Mouse (Mus musculus) MEL (cell line): Measurements from ENCODE around the gene Thbs3.

ENCODE experiments used
- CHD2 ChIP-seq: IDR thresholded peaks from 2 replicates; pipeline ENCODE4 v1.6.1; 2011; ENCODE audit warnings: low read length, improper control_type of control experiment
- CTCF ChIP-seq, 3 experiments: IDR thresholded peaks in 2 of 3; conservative IDR thresholded peaks in 1 of 3; 2 replicates each; pipeline ENCODE4 v1.5.1; 2011 to 2012; ENCODE audit warnings: low read length in 3 of 3, low read depth in 2 of 3, mild to moderate bottlenecking in 2 of 3, improper control_type of control experiment in 1 of 3, inconsistent platforms in 1 of 3, mixed read lengths in 1 of 3, moderate library complexity in 1 of 3; ENCODE audit not compliant: control insufficient read depth in 1 of 3, insufficient read depth in 1 of 3, poor library complexity in 1 of 3, severe bottlenecking in 1 of 3
- HCFC1 ChIP-seq: IDR thresholded peaks from 2 replicates; pipeline ENCODE4 v1.6.1; 2012; ENCODE audit warnings: low read depth, mild to moderate bottlenecking, inconsistent platforms, low read length, improper control_type of control experiment, moderate library complexity
- MAX ChIP-seq: IDR thresholded peaks from 2 replicates; pipeline ENCODE4 v1.6.1; 2011; ENCODE audit warnings: low read length, improper control_type of control experiment
- MAZ ChIP-seq: IDR thresholded peaks from 2 replicates; pipeline ENCODE4 v1.6.1; 2012; ENCODE audit warnings: low read depth, mild to moderate bottlenecking, inconsistent platforms, low read length, improper control_type of control experiment
- NELFE ChIP-seq: IDR thresholded peaks from 2 replicates; pipeline ENCODE4 v1.6.1; 2011; ENCODE audit warnings: low read depth, low read length, improper control_type of control experiment
- POLR2A ChIP-seq, 2 experiments: IDR thresholded peaks; 2 replicates each; pipeline ENCODE4 v1.6.1; 2011 to 2012; ENCODE audit warnings: low read length in 2 of 2, mild to moderate bottlenecking in 2 of 2, control low read depth in 1 of 2, improper control_type of control experiment in 1 of 2, low read depth in 1 of 2, moderate library complexity in 1 of 2; ENCODE audit not compliant: control insufficient read depth in 1 of 2, insufficient read depth in 1 of 2, poor library complexity in 1 of 2
- POLR2AphosphoS2 ChIP-seq: IDR thresholded peaks from 2 replicates; pipeline ENCODE4 v1.6.1; 2011; ENCODE audit warnings: low read length, improper control_type of control experiment
- RAD21 ChIP-seq: IDR thresholded peaks from 2 replicates; pipeline ENCODE4 v1.6.1; 2011; ENCODE audit warnings: mild to moderate bottlenecking, low read depth, low read length, improper control_type of control experiment
- TCF12 ChIP-seq: IDR thresholded peaks from 2 replicates; pipeline ENCODE4 v1.6.1; 2014; ENCODE audit warnings: low read depth, mild to moderate bottlenecking, inconsistent platforms, low read length, improper control_type of control experiment, moderate library complexity
- ZMIZ1 ChIP-seq: IDR thresholded peaks from 2 replicates; pipeline ENCODE4 v1.6.1; 2012; ENCODE audit warnings: low read depth, mild to moderate bottlenecking, inconsistent platforms, low read length, improper control_type of control experiment, moderate library complexity

- no peak for TF ChIP-seq CTCF (IDR thresholded peaks at IDR 0.05 in 2 of 3, conservative IDR thresholded peaks at IDR 0.05 in 1 of 3; ENCODE audit: control insufficient read depth in 1 of 3, insufficient read depth in 1 of 3, low read depth in 2 of 3, low read length in 3 of 3, poor library complexity in 1 of 3, severe bottlenecking in 1 of 3)
- TF ChIP-seq TCF12, result no peak
- TF ChIP-seq MAZ, result no peak
- TF ChIP-seq POLR2A (IDR thresholded peaks at IDR 0.05; ENCODE audit: control insufficient read depth in 1 of 2, insufficient read depth in 1 of 2, low read depth in 1 of 2, low read length in 2 of 2, poor library complexity in 1 of 2), result no peak
- no peak for TF ChIP-seq POLR2AphosphoS2
- no peak for TF ChIP-seq RAD21
- no peak for TF ChIP-seq ZMIZ1
- TF ChIP-seq HCFC1, result no peak
- no peak for TF ChIP-seq MAX
- TF ChIP-seq NELFE, result no peak
- TF ChIP-seq CHD2, result no peak
These were observed 21.5 kb downstream of the Thbs3 start for GRCm38 (mm10) chr3:89236516-89236915.
